Mouse (Mus musculus): ENCODE data around the gene P3h3.

GRCm38 (mm10) chr6:124791911-124792310 lies 65.6 kb downstream of the P3h3 start:
- TF ChIP-seq CTCF (IDR thresholded peaks at IDR 0.05; ENCODE audit: low read depth, low read length) (no peak), POLR2A (IDR thresholded peaks at IDR 0.05; ENCODE audit: borderline replicate concordance, low read depth, low read length) (no peak)
